Mouse (Mus musculus) kidney, adult 2 months (tissue): ENCODE results near the gene Cmklr1.

Experiments
- CTCF ChIP-seq: fragments of 200-500 bp; conservative IDR thresholded peaks from 2 replicates; pipeline ENCODE4 v1.5.1; 2011; ENCODE audit warnings: low read depth, mild to moderate bottlenecking, control low read depth, low read length, moderate library complexity, mixed read lengths; ENCODE audit not compliant: insufficient read depth, insufficient read length
- POLR2A ChIP-seq: fragments of 200-500 bp; IDR thresholded peaks from one replicate; pipeline ENCODE4 v1.6.1; 2011; ENCODE audit warnings: low read depth, low read length, control low read depth

- TF ChIP-seq CTCF (no peak), POLR2A (no peak)
Observed at GRCm38 (mm10) chr5:113603471-113603870, 46.8 kb downstream of the Cmklr1 start.
